Mouse (Mus musculus) neural tube, embryonic 15.5 days (tissue): ENCODE results near the gene Cbx7. TPM values are rescaled to one million over a fixed set of nuclear protein-coding genes. Genes with fewer than 3 reads are reported as not detected.

Source experiments
- ATAC-seq: fragments of 200-750 bp; cut with Nextera tagmentation; 2 replicates; pipeline ENCODE4 v1.8.0; 2017; ENCODE audit warnings: mild to moderate bottlenecking, moderate TSS enrichment, moderate library complexity; ENCODE audit not compliant: low FRiP score
- H3K27ac ChIP-seq: fragments of 300-500 bp; sonication (generic); replicated peaks from 2 replicates; pipeline ENCODE4 v1.5.1; 2015; ENCODE audit warnings: mild to moderate bottlenecking, inconsistent platforms
- H3K27me3 ChIP-seq: fragments of 300-500 bp; sonication (generic); replicated peaks from 2 replicates; pipeline ENCODE4 v1.6.1; 2015; ENCODE audit warnings: inconsistent platforms
- H3K36me3 ChIP-seq: fragments of 300-500 bp; sonication (generic); 2 replicates; pipeline ENCODE4 v1.6.1; 2015; ENCODE audit warnings: inconsistent platforms
- H3K4me1 ChIP-seq: fragments of 300-500 bp; sonication (generic); 2 replicates; pipeline ENCODE4 v1.6.1; 2015; ENCODE audit warnings: inconsistent platforms
- H3K4me2 ChIP-seq: fragments of 300-500 bp; sonication (generic); 2 replicates; pipeline ENCODE4 v1.6.1; 2015; ENCODE audit warnings: inconsistent platforms, mild to moderate bottlenecking, moderate library complexity
- H3K4me3 ChIP-seq: fragments of 300-500 bp; sonication (generic); replicated peaks from 2 replicates; pipeline ENCODE4 v1.5.1; 2015; ENCODE audit warnings: mild to moderate bottlenecking, inconsistent platforms
- H3K9ac ChIP-seq: fragments of 300-500 bp; sonication (generic); replicated peaks from 2 replicates; pipeline ENCODE4 v1.6.1; 2015; ENCODE audit warnings: mild to moderate bottlenecking, inconsistent platforms
- H3K9me3 ChIP-seq: fragments of 300-500 bp; sonication (generic); replicated peaks from 2 replicates; pipeline ENCODE4 v1.6.1; 2016; ENCODE audit warnings: inconsistent platforms
- WGBS: fragments of 180-500 bp; shearing (Covaris S2); methylation state at CpG from one replicate; pipeline ENCODE4 v1.1.7; 2015; ENCODE audit warnings: mixed read lengths; 5-methylcytosine and 5-hydroxymethylcytosine counted together
- polyA plus RNA-seq: library from polyadenylated mRNA; unstranded; fragments of >200 nt; fragmentation: Nextera tagmentation; extraction: Ambion mirVana; gene quantifications from 2 replicates; pipeline ENCODE4 v1.2.1, GENCODE M21; 2015

Cbx7 gene
- polyA plus RNA-seq, 1 experiment from 2014 or later, result 4.6 TPM

GRCm38 (mm10) chr15:79997988-79998387 is 27.1 kb upstream of the Cbx7 start:
- Histone ChIP-seq H3K9me3 (no peaks in the 10 kb centered on the region), H3K27ac (no peak overlapping the region), H3K36me3 (no peaks in the 10 kb centered on the region), H3K27me3 (no peaks in the 10 kb centered on the region), H3K4me2 (no peak overlapping the region), H3K4me1 (no peaks in the 10 kb centered on the region), H3K4me3 (no peak overlapping the region), H3K9ac (no peak overlapping the region)
- ATAC-seq, result no peak
- 74% methylated on average over 3 of the region's 3 CpGs for WGBS

- 93% methylated on average over 11 of the region's 11 CpGs for WGBS
- ATAC-seq, result no peak
- H3K9me3 ChIP-seq, result no peaks in the 10 kb centered on the region
These were observed 25.9 kb upstream of the Cbx7 start for GRCm38 (mm10) chr15:79996781-79997180.

GRCm38 (mm10) chr15:79995552-79995951 is 24.6 kb upstream of the Cbx7 start:
- Histone ChIP-seq H3K9ac (no peak overlapping the region), H3K27me3 (no peaks in the 10 kb centered on the region), H3K27ac (no peak overlapping the region), H3K4me3 (no peak overlapping the region), H3K36me3 (no peaks in the 10 kb centered on the region), H3K9me3 (no peaks in the 10 kb centered on the region), H3K4me2 (no peak overlapping the region), H3K4me1 (no peaks in the 10 kb centered on the region)
- no peak for ATAC-seq
- 92% methylated on average over 7 of the region's 7 CpGs for WGBS

More at GRCm38 (mm10) chr15:79996781-79997180, 25.9 kb upstream of the Cbx7 start:
- Histone ChIP-seq H3K4me2 (no peak overlapping the region), H3K27me3 (no peaks in the 10 kb centered on the region), H3K4me3 (no peak overlapping the region), H3K4me1 (no peaks in the 10 kb centered on the region), H3K36me3 (no peaks in the 10 kb centered on the region), H3K9ac (no peak overlapping the region), H3K27ac (no peak overlapping the region)

DNA sequence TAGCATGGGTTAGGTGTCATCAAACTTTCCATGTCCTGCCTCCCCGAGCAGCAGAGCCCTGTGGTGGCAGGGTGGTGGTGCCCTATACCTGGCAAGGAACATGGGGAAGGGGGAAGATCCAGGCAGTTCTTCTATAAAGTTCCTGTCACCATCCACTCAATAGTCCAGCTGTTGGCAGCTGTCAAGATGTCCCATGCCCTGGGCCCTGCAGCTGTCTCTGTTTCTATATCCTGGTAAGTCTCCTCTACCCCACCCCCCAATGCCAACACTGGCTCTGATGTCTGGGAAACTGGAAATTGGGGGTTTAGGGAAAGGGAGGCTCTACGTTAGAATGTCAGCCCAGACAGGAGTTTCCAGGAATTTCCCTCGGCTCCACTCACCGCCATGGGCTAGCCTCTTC is 23.6 kb upstream of the Cbx7 start:
- H3K9ac ChIP-seq, result no peak overlapping the region
- H3K4me1 ChIP-seq, result no peaks in the 10 kb centered on the region
- H3K27ac ChIP-seq, result no peak overlapping the region
- no peaks in the 10 kb centered on the region for H3K27me3 ChIP-seq
- WGBS, result 84% methylated on average over 4 of the region's 4 CpGs
- no peak overlapping the region for H3K4me2 ChIP-seq
- H3K9me3 ChIP-seq, result no peaks in the 10 kb centered on the region
- H3K4me3 ChIP-seq, result no peak overlapping the region
- no peaks in the 10 kb centered on the region for H3K36me3 ChIP-seq
- ATAC-seq, result no peak

GRCm38 (mm10) chr15:79986182-79986581 is 15.3 kb upstream of the Cbx7 start:
- Histone ChIP-seq H3K27ac (no peak overlapping the region), H3K9me3 (no peaks in the 10 kb centered on the region), H3K4me3 (no peak overlapping the region), H3K27me3 (no peaks in the 10 kb centered on the region), H3K36me3 (no peaks in the 10 kb centered on the region), H3K4me2 (no peak overlapping the region), H3K4me1 (no peaks in the 10 kb centered on the region), H3K9ac (no peak overlapping the region)
- 77% methylated on average over 8 of the region's 8 CpGs for WGBS
- ATAC-seq, result no peak

GRCm38 (mm10) chr15:79985471-79985870 is 14.6 kb upstream of the Cbx7 start:
- Histone ChIP-seq H3K4me2 (no peak overlapping the region), H3K27me3 (no peaks in the 10 kb centered on the region), H3K4me3 (no peak overlapping the region), H3K4me1 (no peaks in the 10 kb centered on the region), H3K36me3 (no peaks in the 10 kb centered on the region), H3K27ac (no peak overlapping the region), H3K9me3 (no peaks in the 10 kb centered on the region), H3K9ac (no peak overlapping the region)
- WGBS, result 75% methylated on average over 11 of the region's 11 CpGs
- no peak for ATAC-seq

DNA sequence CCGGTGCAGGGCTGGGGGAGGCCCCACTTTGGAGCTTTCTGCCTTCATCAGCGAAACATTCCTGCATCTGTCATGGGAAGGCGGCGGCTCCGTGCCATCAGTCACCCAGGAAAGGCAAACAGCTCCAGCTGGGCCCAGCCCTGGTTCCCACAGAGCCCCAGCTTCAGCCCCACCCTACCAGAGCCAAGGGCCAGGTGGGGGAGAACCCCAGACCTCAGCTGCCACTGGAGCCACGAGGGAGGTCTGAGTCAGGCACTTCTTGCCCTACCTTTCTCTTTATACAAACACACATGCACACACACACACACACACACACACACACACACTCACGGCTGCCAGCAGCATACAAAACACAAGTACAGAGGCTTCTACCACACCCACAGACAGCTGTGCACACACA is 13.2 kb upstream of the Cbx7 start:
- Histone ChIP-seq H3K27ac (no peak overlapping the region), H3K4me2 (no peak overlapping the region), H3K9ac (no peak overlapping the region), H3K9me3 (no peaks in the 10 kb centered on the region), H3K4me1 (no peaks in the 10 kb centered on the region), H3K36me3 (no peaks in the 10 kb centered on the region), H3K4me3 (no peak overlapping the region), H3K27me3 (no peaks in the 10 kb centered on the region)
- WGBS, result 38% methylated on average over 7 of the region's 7 CpGs
- no peak for ATAC-seq

- H3K4me1 ChIP-seq, result no peaks in the 10 kb centered on the region
- no peaks in the 10 kb centered on the region for H3K9me3 ChIP-seq
- H3K9ac ChIP-seq, result no peak overlapping the region
- 68% methylated on average over 11 of the region's 11 CpGs for WGBS
- no peaks in the 10 kb centered on the region for H3K36me3 ChIP-seq
- H3K4me3 ChIP-seq, result no peak overlapping the region
- no peaks in the 10 kb centered on the region for H3K27me3 ChIP-seq
- no peak overlapping the region for H3K4me2 ChIP-seq
- no peak for ATAC-seq
- H3K27ac ChIP-seq, result no peak overlapping the region
These were observed 9.8 kb upstream of the Cbx7 start for GRCm38 (mm10) chr15:79980716-79981115.

GRCm38 (mm10) chr15:79972186-79972585 is 1.3 kb upstream of the Cbx7 start:
- Histone ChIP-seq H3K27ac (no peak overlapping the region), H3K4me2 (no peak overlapping the region), H3K4me3 (no peak overlapping the region), H3K36me3 (no peaks in the 10 kb centered on the region), H3K4me1 (no peaks in the 10 kb centered on the region), H3K9me3 (no peaks in the 10 kb centered on the region), H3K9ac (no peak overlapping the region), H3K27me3 (no peaks in the 10 kb centered on the region)
- no peak for ATAC-seq
- WGBS, result 96% methylated on average over 11 of the region's 11 CpGs

DNA sequence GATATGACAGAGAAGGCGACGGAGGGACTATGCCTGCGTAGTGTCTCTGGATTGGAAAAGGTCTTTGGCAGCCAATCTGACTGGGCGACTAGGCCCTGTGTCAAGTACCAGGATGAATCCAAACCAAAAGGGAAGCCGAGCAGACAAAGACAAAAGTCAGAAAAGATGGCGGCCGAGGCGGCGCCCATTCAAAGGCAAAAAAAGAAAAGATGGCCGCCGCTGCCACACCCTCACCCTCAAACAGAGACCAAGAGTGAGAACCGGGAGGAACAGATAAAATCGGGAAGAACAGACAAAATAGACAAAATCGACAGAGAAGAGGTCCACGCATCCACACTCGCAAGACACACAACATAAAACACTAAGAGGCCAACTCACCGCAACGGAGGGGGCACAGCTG is 428 bp downstream of the Cbx7 start:
- ATAC-seq, result no peak
- H3K27ac ChIP-seq, result no peak overlapping the region

GRCm38 (mm10) chr15:79967346-79967745 is 3.6 kb downstream of the Cbx7 start:
- ATAC-seq, result no peak
- Histone ChIP-seq H3K9ac (no peak overlapping the region), H3K27ac (no peak overlapping the region), H3K27me3 (no peaks in the 10 kb centered on the region), H3K4me1 (no peaks in the 10 kb centered on the region), H3K4me2 (no peak overlapping the region), H3K9me3 (no peaks in the 10 kb centered on the region), H3K36me3 (no peaks in the 10 kb centered on the region), H3K4me3 (no peak overlapping the region)
- 81% methylated on average over 6 of the region's 6 CpGs for WGBS

More for the DNA sequence above, 428 bp downstream of the Cbx7 start:
- no peak overlapping the region for H3K4me2 ChIP-seq
- no peaks in the 10 kb centered on the region for H3K9me3 ChIP-seq
- H3K4me3 ChIP-seq, result no peak overlapping the region
- 96% methylated on average over 18 of the region's 18 CpGs for WGBS
- H3K9ac ChIP-seq, result no peak overlapping the region
- H3K27me3 ChIP-seq, result no peaks in the 10 kb centered on the region
- H3K4me1 ChIP-seq, result no peaks in the 10 kb centered on the region
- H3K36me3 ChIP-seq, result no peaks in the 10 kb centered on the region

DNA sequence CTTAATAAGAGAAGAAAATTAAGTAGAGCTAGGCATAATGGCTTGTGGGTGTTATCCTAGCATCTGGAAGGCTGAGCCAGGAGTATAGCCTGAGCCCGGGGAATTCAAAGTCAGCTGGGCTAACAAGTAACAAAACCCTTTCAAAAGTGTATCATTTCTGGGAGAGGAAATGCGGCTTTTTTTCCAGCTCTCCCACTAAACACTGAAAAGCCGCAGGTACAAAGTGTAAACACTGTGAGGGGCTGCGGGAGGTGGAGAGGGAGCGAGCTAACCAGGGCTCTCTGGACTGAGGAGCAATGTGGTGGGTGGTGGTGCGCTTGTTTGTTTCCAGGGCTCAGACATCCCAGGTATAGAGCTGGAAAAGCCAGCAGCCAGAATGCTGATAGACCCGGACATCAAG is 6.5 kb downstream of the Cbx7 start:
- H3K27me3 ChIP-seq, result no peaks in the 10 kb centered on the region
- H3K36me3 ChIP-seq, result no peaks in the 10 kb centered on the region
- ATAC-seq, result no peak
- H3K27ac ChIP-seq, result no peak overlapping the region
- no peak overlapping the region for H3K9ac ChIP-seq
- H3K4me2 ChIP-seq, result no peak overlapping the region
- no peaks in the 10 kb centered on the region for H3K9me3 ChIP-seq
- H3K4me3 ChIP-seq, result no peak overlapping the region
- 88% methylated on average over 7 of the region's 7 CpGs for WGBS
- H3K4me1 ChIP-seq, result no peaks in the 10 kb centered on the region

GRCm38 (mm10) chr15:79962661-79963060 is 8.3 kb downstream of the Cbx7 start:
- no peak overlapping the region for H3K4me2 ChIP-seq
- H3K36me3 ChIP-seq, result no peaks in the 10 kb centered on the region
- no peak overlapping the region for H3K9ac ChIP-seq
- H3K27ac ChIP-seq, result no peak overlapping the region
- no peaks in the 10 kb centered on the region for H3K4me1 ChIP-seq
- ATAC-seq, result no peak
- no peaks in the 10 kb centered on the region for H3K27me3 ChIP-seq
- H3K4me3 ChIP-seq, result no peak overlapping the region
- 87% methylated on average over 18 of the region's 18 CpGs for WGBS
- H3K9me3 ChIP-seq, result no peaks in the 10 kb centered on the region
